Mouse (Mus musculus) heart, embryonic 11.5 days (tissue): ENCODE results near the gene Acp1. TPM values are rescaled to one million over a fixed set of nuclear protein-coding genes. Genes with fewer than 3 reads are reported as not detected.

Experiments used
- ATAC-seq: fragments of 200-750 bp; cut with Nextera tagmentation; replicated peaks from 2 replicates; pipeline ENCODE4 v1.8.0; 2017; ENCODE audit warnings: moderate library complexity; ENCODE audit not compliant: insufficient number of reproducible peaks, low FRiP score, low TSS enrichment
- H3K27ac ChIP-seq: fragments of 300-500 bp; sonication (generic); 2 replicates; pipeline ENCODE4 v1.5.1; 2014; ENCODE audit warnings: mild to moderate bottlenecking, low read depth, low read length
- H3K27me3 ChIP-seq: fragments of 300-500 bp; sonication (generic); 2 replicates; pipeline ENCODE4 v1.6.1; 2014; ENCODE audit warnings: mild to moderate bottlenecking, low read length, mixed read lengths; ENCODE audit not compliant: control insufficient read depth, insufficient read depth
- H3K36me3 ChIP-seq: fragments of 300-500 bp; sonication (generic); 2 replicates; pipeline ENCODE4 v1.6.1; 2014; ENCODE audit warnings: mild to moderate bottlenecking, low read length, moderate library complexity, mixed read lengths; ENCODE audit not compliant: control insufficient read depth, insufficient read depth
- H3K4me1 ChIP-seq: fragments of 300-500 bp; sonication (generic); 2 replicates; pipeline ENCODE4 v1.6.1; 2014; ENCODE audit warnings: low read length; ENCODE audit not compliant: control insufficient read depth, insufficient read depth
- H3K4me2 ChIP-seq: fragments of 300-500 bp; sonication (generic); 2 replicates; pipeline ENCODE4 v1.6.1; 2014; ENCODE audit warnings: mild to moderate bottlenecking, moderate library complexity
- H3K4me3 ChIP-seq: fragments of 300-500 bp; sonication (generic); 2 replicates; pipeline ENCODE4 v1.5.1; 2014; ENCODE audit warnings: low read depth, low read length
- H3K9ac ChIP-seq: fragments of 300-500 bp; sonication (generic); 2 replicates; pipeline ENCODE4 v1.6.1; 2014; ENCODE audit warnings: mild to moderate bottlenecking, low read depth, low read length, moderate library complexity
- H3K9me3 ChIP-seq: fragments of 300-500 bp; sonication (generic); replicated peaks from 2 replicates; pipeline ENCODE4 v1.6.1; 2016; ENCODE audit warnings: low read length; ENCODE audit not compliant: control insufficient read depth
- WGBS: fragments of 180-500 bp; shearing (Covaris S2); extraction: QIAGEN DNeasy Blood & Tissue Kit; methylation state at CpG from one replicate; pipeline ENCODE4 v1.1.7; 2014; ENCODE audit not compliant: insufficient replicate concordance; 5-methylcytosine and 5-hydroxymethylcytosine counted together
- polyA plus RNA-seq: library from polyadenylated mRNA; unstranded; fragments of >200 nt; fragmentation: Nextera tagmentation; extraction: Ambion mirVana; gene quantifications from 2 replicates; pipeline ENCODE4 v1.2.1, GENCODE M21; 2014

Gene Acp1
- polyA plus RNA-seq, 1 experiment from 2014 or later: 149 TPM

GRCm38 (mm10) chr12:30912048-30912381, 626 bp upstream of the Acp1 start:
- under 1% methylated on average over 19 of the region's 19 CpGs for WGBS
- peaks cover 5% of the 10 kb centered on the region; the same call in 1 of the 2 replicates for H3K4me1 ChIP-seq
- ATAC-seq: peak; percentile 56

DNA sequence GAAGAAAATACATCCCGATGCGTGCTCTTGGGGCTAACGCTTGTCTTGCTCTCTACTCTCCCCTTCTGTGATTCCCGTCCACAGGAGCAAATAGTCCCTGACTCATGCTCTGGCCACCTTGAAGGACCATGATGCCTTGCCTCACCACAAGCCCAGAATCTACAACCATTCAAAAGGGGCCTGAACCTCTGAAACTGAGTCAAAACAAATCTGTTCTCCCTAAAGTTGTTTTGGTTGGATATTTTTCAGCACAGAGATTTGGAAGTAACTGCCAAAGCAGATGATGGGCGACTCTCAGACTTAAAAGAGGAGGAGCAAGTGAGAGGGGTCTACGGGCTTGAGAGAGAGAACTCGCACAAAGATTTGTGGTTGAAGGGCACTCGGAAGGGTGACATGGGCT, 529 bp downstream of the Acp1 start:
- 18% methylated on average over 8 of the region's 8 CpGs for WGBS
- Histone ChIP-seq H3K36me3 (no peaks in the 10 kb centered on the region), H3K27ac (peak overlapping the region; percentile 62), H3K4me3 (peak overlapping the region; percentile 75), H3K4me1 (peaks cover 9% of the 10 kb centered on the region; the same call in 1 of the 2 replicates), H3K9me3 (no peaks in the 10 kb centered on the region), H3K9ac (peak overlapping the region; percentile 94), H3K4me2 (peak overlapping the region; percentile 87), H3K27me3 (no peaks in the 10 kb centered on the region)
- 0 out of 2 replicates have a peak, but pooled peaks have one; percentile 2 for ATAC-seq

More at GRCm38 (mm10) chr12:30912048-30912381, 626 bp upstream of the Acp1 start:
- peak overlapping the region; percentile 94 for H3K9ac ChIP-seq
- H3K27ac ChIP-seq: 0 out of 2 replicates have a peak overlapping the region, but pooled peaks have one; percentile 29
- no peaks in the 10 kb centered on the region for H3K36me3 ChIP-seq
- H3K9me3 ChIP-seq: no peaks in the 10 kb centered on the region
- H3K4me3 ChIP-seq: peak overlapping the region; percentile 75
- peak overlapping the region; percentile 98 for H3K4me2 ChIP-seq
- no peaks in the 10 kb centered on the region for H3K27me3 ChIP-seq

GRCm38 (mm10) chr12:30909881-30910280, 1.5 kb downstream of the Acp1 start:
- ATAC-seq: no peak
- H3K4me3 ChIP-seq: no peak overlapping the region; the same call in 1 of the 2 replicates
- H3K27ac ChIP-seq: peak overlapping the region; percentile 47; the same call in 1 of the 2 replicates
- no peaks in the 10 kb centered on the region for H3K27me3 ChIP-seq
- no peaks in the 10 kb centered on the region for H3K36me3 ChIP-seq
- H3K9me3 ChIP-seq: no peaks in the 10 kb centered on the region
- no peak overlapping the region for H3K9ac ChIP-seq
- WGBS: 74% methylated on average over 2 of the region's 2 CpGs
- peak overlapping the region; percentile 87 for H3K4me2 ChIP-seq
- peaks cover 9% of the 10 kb centered on the region; the same call in 1 of the 2 replicates for H3K4me1 ChIP-seq

DNA sequence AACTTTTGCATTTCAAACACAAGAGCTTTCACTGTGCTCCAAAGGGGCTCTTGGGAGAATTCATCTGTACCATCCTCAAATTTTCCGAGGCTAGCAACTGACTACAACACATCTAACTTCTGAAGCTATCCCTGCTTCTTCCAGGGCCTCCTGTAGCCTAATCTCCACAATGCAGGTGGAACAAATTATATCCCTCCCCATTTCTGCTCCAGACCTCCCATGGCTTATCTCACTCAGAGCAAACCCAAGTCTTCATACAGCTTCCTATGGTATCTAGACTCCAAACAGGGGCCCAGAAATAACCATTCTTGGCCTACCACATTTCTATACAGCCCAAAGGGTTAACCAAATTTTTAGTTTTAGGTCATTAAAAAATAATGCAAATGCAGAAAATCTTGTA, 2.7 kb downstream of the Acp1 start:
- Histone ChIP-seq H3K4me2 (peak overlapping the region; percentile 87; the same call in 1 of the 2 replicates), H3K27ac (peak overlapping the region; percentile 70), H3K9ac (no peak overlapping the region), H3K4me3 (no peak overlapping the region), H3K27me3 (no peaks in the 10 kb centered on the region), H3K4me1 (peaks cover 9% of the 10 kb centered on the region; the same call in 1 of the 2 replicates), H3K36me3 (peaks cover 2% of the 10 kb centered on the region; the same call in 1 of the 2 replicates), H3K9me3 (no peaks in the 10 kb centered on the region)
- 84% methylated on average over 1 of the region's 1 CpGs for WGBS
- ATAC-seq: peak; percentile 47; the same call in 1 of the 2 replicates

DNA sequence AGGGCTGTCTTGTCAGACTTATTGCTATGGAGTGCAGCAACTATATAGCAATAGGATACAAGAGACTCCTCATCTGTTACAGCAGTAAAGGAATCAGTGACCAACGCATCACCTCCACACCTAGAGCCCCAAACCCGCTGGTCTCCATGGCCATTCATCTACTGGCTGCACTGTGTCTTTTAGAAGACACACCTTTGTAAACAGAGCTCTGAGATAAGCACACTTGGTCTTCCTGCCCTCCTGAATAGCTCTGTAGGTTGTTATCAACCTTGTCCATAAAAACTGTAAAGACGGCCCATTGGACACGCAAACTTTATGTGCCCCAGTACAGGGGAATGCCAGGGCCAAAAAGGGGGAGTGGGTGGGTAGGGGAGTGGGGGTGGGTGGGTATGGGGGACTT, 14.3 kb downstream of the Acp1 start:
- 75% methylated on average over 4 of the region's 4 CpGs for WGBS

GRCm38 (mm10) chr12:30891438-30891837, 20.0 kb downstream of the Acp1 start:
- Histone ChIP-seq H3K4me2 (no peak overlapping the region), H3K36me3 (no peaks in the 10 kb centered on the region), H3K9me3 (no peaks in the 10 kb centered on the region), H3K4me1 (no peaks in the 10 kb centered on the region), H3K27ac (no peak overlapping the region), H3K27me3 (peaks cover 13% of the 10 kb centered on the region), H3K4me3 (no peak overlapping the region), H3K9ac (no peak overlapping the region)
- no peak for ATAC-seq
- 82% methylated on average over 7 of the region's 7 CpGs for WGBS

More for the DNA sequence above, 14.3 kb downstream of the Acp1 start:
- Histone ChIP-seq H3K36me3 (peaks cover 5% of the 10 kb centered on the region; the same call in 1 of the 2 replicates), H3K27me3 (no peaks in the 10 kb centered on the region), H3K4me3 (no peak overlapping the region), H3K9me3 (no peaks in the 10 kb centered on the region), H3K4me2 (no peak overlapping the region), H3K27ac (0 out of 2 replicates have a peak overlapping the region, but pooled peaks have one; percentile 29), H3K4me1 (no peaks in the 10 kb centered on the region), H3K9ac (no peak overlapping the region)
- peak; percentile 72 for ATAC-seq

DNA sequence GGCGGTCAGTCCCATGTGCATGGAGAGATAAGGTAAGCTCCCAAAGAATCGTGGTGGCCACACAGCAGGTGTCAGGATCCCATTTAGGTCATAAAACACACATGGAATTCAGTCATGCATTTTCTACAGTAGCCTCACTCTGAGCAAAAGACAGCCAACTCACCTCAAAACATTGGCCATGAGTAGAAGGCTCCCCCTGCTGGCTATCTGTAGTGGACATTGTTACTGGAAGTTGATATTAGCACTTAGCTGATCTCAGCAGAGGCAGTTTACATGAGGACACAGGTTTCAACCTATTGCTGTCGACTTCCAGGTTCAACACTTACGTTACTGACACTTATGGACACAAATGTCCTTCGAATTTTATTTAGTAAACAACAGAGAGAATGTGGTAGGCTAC, 21.3 kb downstream of the Acp1 start:
- ATAC-seq: no peak
- peaks cover 27% of the 10 kb centered on the region for H3K27me3 ChIP-seq
- WGBS: 31% methylated on average over 5 of the region's 5 CpGs
- H3K36me3 ChIP-seq: no peaks in the 10 kb centered on the region
- no peaks in the 10 kb centered on the region for H3K9me3 ChIP-seq
- no peak overlapping the region for H3K27ac ChIP-seq
- H3K9ac ChIP-seq: no peak overlapping the region
- H3K4me3 ChIP-seq: no peak overlapping the region
- H3K4me2 ChIP-seq: no peak overlapping the region
- H3K4me1 ChIP-seq: no peaks in the 10 kb centered on the region

DNA sequence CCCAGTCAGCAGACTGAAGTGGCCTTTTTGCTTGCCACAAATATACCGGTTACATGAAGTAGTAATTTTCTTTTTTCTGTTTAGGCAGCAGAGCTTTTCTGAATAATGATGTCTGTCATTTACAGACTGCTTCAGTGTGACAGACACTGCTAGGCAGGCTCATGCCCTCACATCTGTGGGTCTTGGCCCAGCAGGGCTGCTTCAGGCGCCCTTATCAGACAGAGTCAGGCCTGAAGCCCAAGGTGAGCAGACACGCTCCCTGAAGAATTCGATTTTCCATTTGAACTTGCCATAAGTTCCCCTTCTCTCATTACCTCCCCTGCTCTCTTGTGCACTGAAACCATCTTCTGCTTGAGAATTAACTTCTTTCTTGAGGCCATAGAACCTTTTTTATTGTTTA, 23.4 kb downstream of the Acp1 start:
- no peaks in the 10 kb centered on the region for H3K36me3 ChIP-seq
- H3K9ac ChIP-seq: no peak overlapping the region
- no peak overlapping the region for H3K27ac ChIP-seq
- H3K4me2 ChIP-seq: no peak overlapping the region
- 64% methylated on average over 4 of the region's 4 CpGs for WGBS
- H3K4me1 ChIP-seq: no peaks in the 10 kb centered on the region
- no peak overlapping the region for H3K4me3 ChIP-seq
- no peaks in the 10 kb centered on the region for H3K9me3 ChIP-seq
- peaks cover 47% of the 10 kb centered on the region for H3K27me3 ChIP-seq
- no peak for ATAC-seq

- Histone ChIP-seq H3K4me1 (no peaks in the 10 kb centered on the region), H3K9ac (no peak overlapping the region), H3K27ac (no peak overlapping the region), H3K36me3 (no peaks in the 10 kb centered on the region), H3K4me2 (no peak overlapping the region), H3K9me3 (no peaks in the 10 kb centered on the region), H3K27me3 (peaks cover 58% of the 10 kb centered on the region), H3K4me3 (no peak overlapping the region)
- ATAC-seq: no peak
- 70% methylated on average over 6 of the region's 6 CpGs for WGBS
Observed at GRCm38 (mm10) chr12:30885891-30886290, 25.5 kb downstream of the Acp1 start.
